Mouse (Mus musculus) testis, adult 2 months (tissue): ENCODE data around the gene Fam3c.

Experiments
- CTCF ChIP-seq: fragments of 200-500 bp; IDR thresholded peaks from 2 replicates; pipeline ENCODE4 v1.5.1; 2012; ENCODE audit warnings: low read depth, mild to moderate bottlenecking, inconsistent platforms, low read length, moderate library complexity; ENCODE audit not compliant: control insufficient read depth, insufficient read depth, insufficient replicate concordance
- POLR2A ChIP-seq: fragments of 200-500 bp; IDR thresholded peaks from 2 replicates; pipeline ENCODE4 v1.6.1; 2012; ENCODE audit warnings: low read depth, mild to moderate bottlenecking, inconsistent platforms, low read length, moderate library complexity; ENCODE audit not compliant: control insufficient read depth

GRCm38 (mm10) chr6:22403317-22403716, 47.3 kb upstream of the Fam3c start:
- TF ChIP-seq CTCF (no peak), POLR2A (no peak)
